Mouse (Mus musculus): ENCODE results near the gene 4930432K21Rik. TPM values are rescaled to one million over a fixed set of nuclear protein-coding genes. Genes with fewer than 3 reads are reported as not detected.

Gene 4930432K21Rik
- total and polyA plus RNA-seq, 3 experiments: 0.26 to 0.55 (median 0.30) TPM

DNA sequence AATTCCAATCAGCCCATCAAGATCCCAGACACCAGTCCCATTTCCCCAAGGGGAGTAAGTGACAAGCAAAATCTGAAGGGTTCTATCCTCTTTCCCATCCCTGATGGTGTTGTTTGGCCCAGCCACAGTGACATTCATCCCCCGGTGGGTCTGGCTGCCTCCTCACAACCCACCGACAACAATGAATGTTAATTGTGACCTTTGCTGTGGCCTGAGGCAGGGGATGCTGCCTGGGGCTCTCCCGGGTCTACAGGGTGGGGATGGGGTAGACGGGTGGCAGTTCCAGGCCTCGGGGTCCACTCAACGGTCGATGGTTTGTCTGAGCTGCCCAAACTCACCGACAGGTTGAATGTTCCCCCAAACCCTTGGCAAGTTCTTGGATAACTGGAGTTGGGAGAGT is 30.8 kb downstream of the 4930432K21Rik start:
- no peak overlapping the region for H3K27ac ChIP-seq
- no peak overlapping the region for H3K4me3 ChIP-seq
- TF ChIP-seq EP300 (IDR thresholded peaks at IDR 0.05; ENCODE audit: insufficient read depth, low read depth, low read length): no peak
- H3K36me3 ChIP-seq (ENCODE audit: control insufficient read depth, insufficient read depth, low read length): no peaks in the 10 kb centered on the region
- H3K27me3 ChIP-seq (ENCODE audit: control insufficient read depth, insufficient read depth, low read length): no peaks in the 10 kb centered on the region
- intact Hi-C loops (cut with DNase I): no loop called here
- DNase-seq: no peak
- no peaks in the 10 kb centered on the region for H3K79me2 ChIP-seq (replicated peaks; ENCODE audit: control insufficient read depth, insufficient read depth, low read length)
- 92% methylated on average over 8 of the region's 8 CpGs for WGBS
- no peak overlapping the region for H3K9ac ChIP-seq (ENCODE audit: low read depth, low read length)
- peaks cover 4% of the 10 kb centered on the region for H3K4me1 ChIP-seq (ENCODE audit: control insufficient read depth, insufficient read depth, low read length)

DNA sequence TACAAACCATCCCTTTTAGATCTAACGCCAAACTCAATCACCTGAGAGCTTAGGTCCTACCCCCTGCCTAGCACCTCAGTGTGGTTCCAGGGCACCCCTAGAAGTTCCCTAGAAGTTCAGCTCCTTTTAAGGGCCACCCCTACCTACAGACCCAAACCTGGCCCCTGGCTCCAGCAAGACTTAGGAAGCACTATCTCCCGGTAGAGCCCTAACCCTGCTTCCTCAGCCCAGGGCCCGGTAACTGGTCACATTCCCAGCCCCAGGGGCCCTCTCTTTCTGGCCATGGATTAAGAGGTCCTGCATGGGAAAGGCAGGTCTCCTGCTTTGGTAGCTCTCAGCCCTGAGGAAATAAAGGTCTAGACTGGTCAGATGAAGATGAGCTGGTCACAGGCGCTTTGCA is 32.1 kb downstream of the 4930432K21Rik start:
- no peaks in the 10 kb centered on the region for H3K36me3 ChIP-seq (ENCODE audit: control insufficient read depth, insufficient read depth, low read length)

DNA sequence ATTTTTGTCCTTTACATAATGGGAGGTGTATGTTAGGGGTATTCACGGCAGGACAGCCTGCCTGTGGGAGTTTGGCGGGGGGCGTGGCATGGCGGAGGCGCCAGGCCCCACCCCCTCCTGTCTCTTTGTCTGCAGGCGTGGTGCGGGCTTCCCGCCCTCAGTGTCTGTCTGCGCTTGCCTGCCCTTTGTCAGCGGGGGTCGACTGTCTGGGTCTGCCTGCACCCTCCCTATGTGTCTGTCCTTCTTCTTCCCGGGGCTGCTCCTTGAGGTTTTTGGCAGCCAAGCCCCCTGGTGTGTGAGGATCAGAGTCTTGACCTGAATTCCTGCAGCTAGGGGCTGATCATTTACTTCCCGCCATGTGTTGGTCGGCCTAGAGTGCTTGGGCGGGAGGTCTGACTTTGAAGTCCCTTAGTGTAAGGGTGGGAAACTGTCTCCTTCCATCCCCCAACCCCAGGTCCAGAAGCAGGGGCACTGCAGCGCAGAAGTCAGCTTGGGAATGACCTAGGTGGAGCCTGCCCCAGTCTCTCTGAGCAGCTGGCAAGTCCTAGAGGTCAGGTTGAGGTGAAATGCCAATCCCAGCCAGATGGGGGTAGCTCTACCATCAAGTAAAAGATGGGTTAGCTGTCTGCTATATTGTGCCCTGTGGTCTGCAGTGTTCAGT is 32.8 kb downstream of the 4930432K21Rik start:
- 7% methylated on average over 16 of the region's 16 CpGs for WGBS
- Histone ChIP-seq H3K4me1 (ENCODE audit: control insufficient read depth, insufficient read depth, low read length) (peaks cover 4% of the 10 kb centered on the region), H3K4me3 (no peak overlapping the region; the same call in 1 of the 2 replicates), H3K27me3 (ENCODE audit: control insufficient read depth, insufficient read depth, low read length) (no peaks in the 10 kb centered on the region), H3K79me2 (replicated peaks; ENCODE audit: control insufficient read depth, insufficient read depth, low read length) (no peaks in the 10 kb centered on the region), H3K9ac (ENCODE audit: low read depth, low read length) (no peak overlapping the region), H3K27ac (no peak overlapping the region), H3K36me3 (ENCODE audit: control insufficient read depth, insufficient read depth, low read length) (no peaks in the 10 kb centered on the region)
- TF ChIP-seq EP300 (IDR thresholded peaks at IDR 0.05; ENCODE audit: insufficient read depth, low read depth, low read length): no peak
- no peak for TF ChIP-seq POLR2A (IDR thresholded peaks at IDR 0.05; ENCODE audit: insufficient read depth, low read depth, low read length)
- no peak for TF ChIP-seq CTCF (IDR thresholded peaks at IDR 0.05)
- peak; percentile 51 to 57 for DNase-seq
- intact Hi-C loops (cut with DNase I): loop anchor here (2.0 to 10.0 kb wide), 2 partner anchors 32 to 436 kb away; partner anchors contain the start of genes 4930432K21Rik and Adgre5

More for the DNA sequence above, 32.1 kb downstream of the 4930432K21Rik start:
- intact Hi-C loops (cut with DNase I): loop anchor here (2.0 to 10.0 kb wide), 2 partner anchors 31 to 435 kb away; partner anchors contain the start of genes 4930432K21Rik and Adgre5
- Histone ChIP-seq H3K27me3 (ENCODE audit: control insufficient read depth, insufficient read depth, low read length) (no peaks in the 10 kb centered on the region), H3K79me2 (replicated peaks; ENCODE audit: control insufficient read depth, insufficient read depth, low read length) (no peaks in the 10 kb centered on the region), H3K27ac (no peak overlapping the region), H3K4me3 (no peak overlapping the region), H3K4me1 (ENCODE audit: control insufficient read depth, insufficient read depth, low read length) (peaks cover 4% of the 10 kb centered on the region), H3K9ac (ENCODE audit: low read depth, low read length) (no peak overlapping the region)
- no peak for TF ChIP-seq CTCF (IDR thresholded peaks at IDR 0.05)
- no peak for TF ChIP-seq POLR2A (IDR thresholded peaks at IDR 0.05; ENCODE audit: insufficient read depth, low read depth, low read length)
- TF ChIP-seq EP300 (IDR thresholded peaks at IDR 0.05; ENCODE audit: insufficient read depth, low read depth, low read length): no peak
- no peak for DNase-seq
- WGBS: 53% methylated on average over 4 of the region's 4 CpGs

DNA sequence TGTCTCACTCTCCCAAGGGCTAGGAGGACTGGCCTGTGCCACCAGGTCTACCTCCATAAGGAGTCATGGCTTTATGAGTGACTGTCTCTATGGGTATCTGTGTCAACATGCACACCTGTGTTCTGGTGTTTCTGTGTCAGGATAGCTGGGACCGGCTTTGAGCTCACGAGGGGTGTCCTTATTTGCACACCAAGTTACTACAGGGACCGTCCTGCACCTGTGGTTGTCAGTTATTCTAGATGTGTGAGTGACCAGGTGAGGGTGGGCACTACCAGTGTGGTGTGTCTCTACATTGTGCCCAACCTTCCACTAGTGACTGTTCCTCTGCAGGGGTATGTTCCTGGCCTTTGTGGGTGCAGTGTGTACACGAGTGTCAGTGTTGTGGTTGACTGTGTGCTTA is 35.0 kb downstream of the 4930432K21Rik start:
- Histone ChIP-seq H3K9ac (ENCODE audit: low read depth, low read length) (peak overlapping the region; percentile 83), H3K27ac (no peak overlapping the region), H3K4me1 (ENCODE audit: control insufficient read depth, insufficient read depth, low read length) (peaks cover 6% of the 10 kb centered on the region), H3K4me3 (peak overlapping the region; percentile 58; the same call in 1 of the 2 replicates), H3K27me3 (ENCODE audit: control insufficient read depth, insufficient read depth, low read length) (no peaks in the 10 kb centered on the region), H3K79me2 (replicated peaks; ENCODE audit: control insufficient read depth, insufficient read depth, low read length) (no peaks in the 10 kb centered on the region), H3K36me3 (ENCODE audit: control insufficient read depth, insufficient read depth, low read length) (no peaks in the 10 kb centered on the region)
- TF ChIP-seq POLR2A (IDR thresholded peaks at IDR 0.05; ENCODE audit: insufficient read depth, low read depth, low read length): no peak
- TF ChIP-seq CTCF (IDR thresholded peaks at IDR 0.05): no peak
- no peak for TF ChIP-seq EP300 (IDR thresholded peaks at IDR 0.05; ENCODE audit: insufficient read depth, low read depth, low read length)
- DNase-seq: no peak
- intact Hi-C loops (cut with DNase I): loop anchor here (10.0 kb wide), 1 partner anchor 438 kb away; the partner anchor contains the start of gene Adgre5
- 73% methylated on average over 4 of the region's 4 CpGs for WGBS

DNA sequence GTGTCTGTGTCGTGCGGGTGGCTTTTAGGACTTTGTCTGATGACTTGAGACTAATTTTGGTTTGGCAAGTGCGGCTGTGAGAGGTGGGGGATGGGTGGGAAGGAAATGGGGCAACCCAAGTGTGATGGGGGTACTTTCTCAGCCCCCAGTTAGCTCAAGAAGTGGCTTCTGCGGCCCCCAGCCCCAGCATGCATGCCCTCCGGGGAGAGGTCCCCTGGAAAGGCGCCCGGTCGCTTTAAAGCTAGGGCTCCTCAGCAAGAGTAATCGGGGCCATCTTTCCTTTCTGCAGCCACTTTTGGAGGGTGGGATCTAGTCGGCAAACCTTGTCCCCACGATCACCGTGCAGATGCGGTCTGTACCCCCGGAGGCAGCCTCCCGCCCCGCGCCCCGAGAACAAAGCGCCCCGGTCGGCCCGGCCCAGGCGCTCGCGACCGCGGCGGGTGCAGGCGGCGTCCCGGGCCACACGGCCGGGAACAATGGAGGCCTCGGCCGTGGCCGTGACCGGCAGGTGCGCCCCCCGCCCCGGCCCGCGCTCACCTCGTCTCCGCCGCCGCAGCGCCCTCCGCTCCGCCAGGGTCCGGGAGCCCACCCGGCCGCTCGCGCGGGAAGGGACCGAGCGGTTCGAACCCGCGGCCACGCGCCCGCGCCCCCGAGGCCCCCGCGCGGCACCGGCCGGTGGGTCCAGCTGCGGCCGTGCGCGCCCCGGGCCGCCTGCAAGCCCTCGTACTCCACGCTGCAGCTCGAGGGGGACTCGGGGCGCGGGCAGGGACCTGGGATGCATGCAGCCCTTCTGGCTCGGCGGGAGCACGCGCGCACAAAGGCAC is 35.6 kb downstream of the 4930432K21Rik start:
- peaks cover 6% of the 10 kb centered on the region for H3K4me1 ChIP-seq (ENCODE audit: control insufficient read depth, insufficient read depth, low read length)

More for the DNA sequence above, 35.6 kb downstream of the 4930432K21Rik start:
- TF ChIP-seq CTCF (IDR thresholded peaks at IDR 0.05) (no peak), POLR2A (IDR thresholded peaks at IDR 0.05; ENCODE audit: insufficient read depth, low read depth, low read length) (no peak), EP300 (IDR thresholded peaks at IDR 0.05; ENCODE audit: insufficient read depth, low read depth, low read length) (no peak)
- intact Hi-C loops (cut with DNase I): loop anchor here (10.0 kb wide), 1 partner anchor 439 kb away; the partner anchor contains the start of gene Adgre5
- DNase-seq: peak; percentile 47 to 66
- 2% methylated on average over 80 of the region's 87 CpGs for WGBS
- H3K36me3 ChIP-seq (ENCODE audit: control insufficient read depth, insufficient read depth, low read length): no peaks in the 10 kb centered on the region
- H3K27me3 ChIP-seq (ENCODE audit: control insufficient read depth, insufficient read depth, low read length): no peaks in the 10 kb centered on the region
- H3K27ac ChIP-seq: peak overlapping the region; percentile 55
- no peaks in the 10 kb centered on the region for H3K79me2 ChIP-seq (replicated peaks; ENCODE audit: control insufficient read depth, insufficient read depth, low read length)
- peak overlapping the region; percentile 58 for H3K4me3 ChIP-seq
- peak overlapping the region; percentile 83 for H3K9ac ChIP-seq (ENCODE audit: low read depth, low read length)
